Mouse (Mus musculus): ENCODE measurements around the gene Grik4. TPM values are rescaled to one million over a fixed set of nuclear protein-coding genes. Genes with fewer than 3 reads are reported as not detected.
A peak's percentile ranks its signal among the peaks of the same experiment; 100 is the strongest.

Gene Grik4
- total RNA-seq, 2 experiments from 2014 or later: 0.05 TPM; not detected in 1

- DNase-seq: no peak
Measured at GRCm38 (mm10) chr9:42742385-42742784, 201.9 kb downstream of the Grik4 start.

- DNase-seq: peak in 1 of 2 experiments; percentile 20
Measured at GRCm38 (mm10) chr9:42736697-42737335, 207.5 kb downstream of the Grik4 start.

- no peak for DNase-seq
Measured at GRCm38 (mm10) chr9:42735086-42735485, 209.2 kb downstream of the Grik4 start.

GRCm38 (mm10) chr9:42732731-42733318 lies 211.5 kb downstream of the Grik4 start:
- no peak for DNase-seq

- no peak for DNase-seq
Measured at GRCm38 (mm10) chr9:42728472-42728871, 215.8 kb downstream of the Grik4 start.

GRCm38 (mm10) chr9:42727661-42728060 lies 216.6 kb downstream of the Grik4 start:
- no peak for DNase-seq

- no peak for DNase-seq
Measured at GRCm38 (mm10) chr9:42727186-42727585, 217.1 kb downstream of the Grik4 start.

- no peak for DNase-seq
Measured at GRCm38 (mm10) chr9:42724099-42724498, 220.2 kb downstream of the Grik4 start.

- no peak for DNase-seq
Measured at GRCm38 (mm10) chr9:42722501-42722900, 221.8 kb downstream of the Grik4 start.

GRCm38 (mm10) chr9:42721718-42722117 lies 222.6 kb downstream of the Grik4 start:
- no peak for DNase-seq

GRCm38 (mm10) chr9:42721146-42721545 lies 223.1 kb downstream of the Grik4 start:
- DNase-seq: no peak

- DNase-seq: no peak
Measured at GRCm38 (mm10) chr9:42713912-42714311, 230.4 kb downstream of the Grik4 start.

- no peak for DNase-seq
Measured at GRCm38 (mm10) chr9:42705848-42706247, 238.4 kb downstream of the Grik4 start.

GRCm38 (mm10) chr9:42703191-42703854 lies 241.0 kb downstream of the Grik4 start:
- no peak for DNase-seq

- peak in 1 of 2 experiments; percentile 31 for DNase-seq
Measured at GRCm38 (mm10) chr9:42702231-42703132, 241.8 kb downstream of the Grik4 start.

GRCm38 (mm10) chr9:42701729-42702128 lies 242.6 kb downstream of the Grik4 start:
- no peak for DNase-seq

- DNase-seq: no peak
Measured at GRCm38 (mm10) chr9:42693024-42693423, 251.3 kb downstream of the Grik4 start.

GRCm38 (mm10) chr9:42688143-42688542 lies 256.1 kb downstream of the Grik4 start:
- peak; percentile 7 to 71 for DNase-seq

- no peak for DNase-seq
Measured at GRCm38 (mm10) chr9:42686104-42686503, 258.2 kb downstream of the Grik4 start.

GRCm38 (mm10) chr9:42674017-42674412 lies 270.3 kb downstream of the Grik4 start:
- no peak for DNase-seq

- no peak for DNase-seq
Measured at GRCm38 (mm10) chr9:42673385-42674016, 270.8 kb downstream of the Grik4 start.

- no peak for DNase-seq
Measured at GRCm38 (mm10) chr9:42672982-42673381, 271.3 kb downstream of the Grik4 start.
